ENCODE assay signal across 7 mouse cellular contexts in the genomic region with DNA sequence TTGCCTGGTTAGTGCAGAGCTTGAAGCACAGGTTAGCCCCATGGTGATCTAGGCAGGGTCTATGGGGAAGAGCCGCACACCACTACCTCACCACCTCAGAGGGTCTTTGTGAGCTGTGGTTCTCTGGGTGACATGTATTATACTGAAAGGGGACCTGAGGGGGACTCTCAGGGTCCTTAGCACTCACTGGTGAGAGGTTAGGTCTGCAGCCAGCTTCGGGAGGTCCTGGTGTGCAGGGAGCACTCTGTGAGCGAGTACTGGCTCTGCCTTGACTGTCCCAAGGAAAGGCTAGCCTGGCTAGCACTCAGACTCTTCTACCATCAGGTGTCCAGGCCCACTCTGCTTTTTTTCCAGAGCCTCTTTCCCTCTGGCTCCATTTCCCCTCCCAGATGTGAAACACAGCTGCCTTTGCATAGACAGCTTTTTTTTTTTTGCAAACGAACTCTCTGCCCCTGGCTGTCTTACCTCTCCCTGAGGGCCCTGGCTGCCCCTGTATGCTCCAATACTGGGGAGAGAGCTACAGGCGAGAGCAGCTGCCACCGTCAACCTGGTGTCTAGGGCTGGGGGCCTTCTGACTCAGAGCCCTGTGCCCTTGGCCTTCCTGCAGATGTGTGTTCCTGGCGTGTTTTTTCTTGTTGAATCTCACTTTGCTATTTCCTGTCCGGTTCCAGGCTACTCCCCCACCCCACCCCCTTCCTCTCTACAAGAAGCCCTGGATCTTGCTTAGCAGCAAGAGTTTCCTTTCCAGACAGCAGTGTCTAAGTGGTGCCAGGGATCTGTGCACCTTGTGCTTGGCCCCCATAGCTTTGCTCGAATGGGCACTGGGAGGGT. TPM values are rescaled to one million over a fixed set of nuclear protein-coding genes. Genes with fewer than 3 reads are reported as not detected.
DNase-seq lines count a peak whose midpoint lies in the region; ATAC-seq and TF ChIP-seq lines count a peak whose summit lies in the region.

No protein-coding gene starts in this region.

- peaks cover 97% of the 10 kb centered on the region for H3K79me2 ChIP-seq in C2C12 (ENCODE audit: control insufficient read depth, insufficient read depth)

- no peaks in the 10 kb centered on the region for H3K27me3 ChIP-seq in C2C12 (ENCODE audit: control insufficient read depth, insufficient read depth, insufficient read length)
- H3K27me3 ChIP-seq in heart, embryonic 12.5 days (replicated peaks) = no peaks in the 10 kb centered on the region
- no peaks in the 10 kb centered on the region for H3K27me3 ChIP-seq in kidney, embryonic 15.5 days
- no peaks in the 10 kb centered on the region for H3K27me3 ChIP-seq in neural tube, embryonic 13.5 days

- peak; percentile 71 for DNase-seq in NIH3T3 (ENCODE audit: low read depth)
- DNase-seq in cerebellum, postnatal 4 days (ENCODE audit: low spot score in 2 of 2) = no peak

- H3ac ChIP-seq in C2C12 (ENCODE audit: control insufficient read depth, insufficient read length, low read depth) = peak overlapping the region; percentile 39

- no peak for TF ChIP-seq CTCF in C2C12 (IDR thresholded peaks at IDR 0.05; ENCODE audit: control insufficient read depth, insufficient read depth, insufficient read length)

- H3K4me1 ChIP-seq in heart, embryonic 12.5 days (replicated peaks) = peaks cover 99% of the 10 kb centered on the region
- H3K4me1 ChIP-seq in kidney, embryonic 15.5 days = peaks cover 82% of the 10 kb centered on the region
- H3K4me1 ChIP-seq in neural tube, embryonic 13.5 days (replicated peaks) = peaks cover 43% of the 10 kb centered on the region

- peaks cover 65% of the 10 kb centered on the region for H3K79me3 ChIP-seq in C2C12 (ENCODE audit: low read depth)

- peak overlapping the region; percentile 99 for H3K27ac ChIP-seq in heart, embryonic 12.5 days (ENCODE audit: poor library complexity, severe bottlenecking)
- H3K27ac ChIP-seq in kidney, embryonic 15.5 days = peak overlapping the region; percentile 93
- H3K27ac ChIP-seq in neural tube, embryonic 13.5 days (replicated peaks) = peak overlapping the region; percentile 78

- no peaks in the 10 kb centered on the region for H3K9me3 ChIP-seq in heart, embryonic 12.5 days (replicated peaks)
- H3K9me3 ChIP-seq in kidney, embryonic 15.5 days (replicated peaks) = no peaks in the 10 kb centered on the region
- no peaks in the 10 kb centered on the region for H3K9me3 ChIP-seq in neural tube, embryonic 13.5 days

- 43% methylated on average over 9 of the region's 9 CpGs for WGBS in heart, embryonic 12.5 days
- 30% methylated on average over 9 of the region's 9 CpGs for WGBS in kidney, embryonic 15.5 days
- WGBS in neural tube, embryonic 13.5 days = 70% methylated on average over 9 of the region's 9 CpGs

- peaks cover 23% of the 10 kb centered on the region for H3K36me3 ChIP-seq in C2C12 (ENCODE audit: control insufficient read depth, insufficient read depth)
- H3K36me3 ChIP-seq in heart, embryonic 12.5 days = peaks cover 27% of the 10 kb centered on the region
- H3K36me3 ChIP-seq in kidney, embryonic 15.5 days = peaks cover 23% of the 10 kb centered on the region
- H3K36me3 ChIP-seq in neural tube, embryonic 13.5 days = no peaks in the 10 kb centered on the region

- peak; percentile 51 for ATAC-seq in heart, embryonic 12.5 days (ENCODE audit: insufficient number of reproducible peaks, low FRiP score)
- ATAC-seq in kidney, embryonic 15.5 days (replicated peaks; ENCODE audit: low FRiP score) = no peak
- ATAC-seq in neural tube, embryonic 13.5 days (ENCODE audit: low read depth) = no peak
- ATAC-seq in activated CD4-positive, CD25-positive, alpha-beta regulatory T cell, adult 4 months = no peak

- no peak overlapping the region for H3K4me3 ChIP-seq in C2C12 (ENCODE audit: insufficient read depth, poor library complexity, severe bottlenecking)
- no peak overlapping the region for H3K4me3 ChIP-seq in heart, embryonic 12.5 days
- no peak overlapping the region for H3K4me3 ChIP-seq in kidney, embryonic 15.5 days (replicated peaks)
- no peak overlapping the region for H3K4me3 ChIP-seq in neural tube, embryonic 13.5 days

- H3K4me2 ChIP-seq in heart, embryonic 12.5 days = peak overlapping the region; percentile 25
- no peak overlapping the region for H3K4me2 ChIP-seq in kidney, embryonic 15.5 days
- H3K4me2 ChIP-seq in neural tube, embryonic 13.5 days = no peak overlapping the region

- peak overlapping the region; percentile 50; the same call in 1 of the 2 replicates for H3K9ac ChIP-seq in heart, embryonic 12.5 days
- 0 out of 2 replicates have a peak overlapping the region, but pooled peaks have one; percentile 14 for H3K9ac ChIP-seq in kidney, embryonic 15.5 days
- H3K9ac ChIP-seq in neural tube, embryonic 13.5 days = no peak overlapping the region

TF ChIP-seq in C2C12, 6 proteins besides CTCF, POLR2A, EP300 and RAD21:
- TF ChIP-seq FOSL1 (IDR thresholded peaks at IDR 0.05; ENCODE audit: insufficient read depth, low read length, poor library complexity, severe bottlenecking) (no peak), MYOD1 (IDR thresholded peaks at IDR 0.05; ENCODE audit: control insufficient read depth, insufficient read length, low read depth) (peak; percentile 85), CEBPB (IDR thresholded peaks at IDR 0.05; ENCODE audit: low read depth) (no peak), USF1 (IDR thresholded peaks at IDR 0.05; ENCODE audit: low read depth) (no peak)

RNA-seq across cellular contexts. Expression of a gene that starts 29.5 kb away (rescaled TPM):
- 108 TPM for polyA plus RNA-seq in C2C12 (2012; fragmentation: generic; extraction: Trizol)
- polyA plus RNA-seq in heart, embryonic 12.5 days (2016; fragmentation: Nextera tagmentation; extraction: Ambion mirVana) = 51.8 and 61.5 TPM in 2 replicates
- 34.2 and 35.7 TPM in 2 replicates for polyA plus RNA-seq in kidney, embryonic 15.5 days (2015; fragmentation: Nextera tagmentation; extraction: Ambion mirVana)
- 8.6 and 9.6 TPM in 2 replicates for polyA plus RNA-seq in neural tube, embryonic 13.5 days (2015; fragmentation: Nextera tagmentation; extraction: Ambion mirVana)
- not detected for polyA plus RNA-seq in activated CD4-positive, CD25-positive, alpha-beta regulatory T cell, adult 4 months (2017; shearing (Covaris generic))

RNA-seq across cellular contexts. Expression of a gene that starts 45.0 kb away (rescaled TPM):
- polyA plus RNA-seq in C2C12 (2012; fragmentation: generic; extraction: Trizol) = 0.06 TPM
- not detected in 2 replicates for polyA plus RNA-seq in heart, embryonic 12.5 days (2016; fragmentation: Nextera tagmentation; extraction: Ambion mirVana)
- polyA plus RNA-seq in kidney, embryonic 15.5 days (2015; fragmentation: Nextera tagmentation; extraction: Ambion mirVana) = not detected in 2 replicates
- polyA plus RNA-seq in neural tube, embryonic 13.5 days (2015; fragmentation: Nextera tagmentation; extraction: Ambion mirVana) = not detected in 2 replicates
- polyA plus RNA-seq in activated CD4-positive, CD25-positive, alpha-beta regulatory T cell, adult 4 months (2017; shearing (Covaris generic)) = not detected
